ENCODE assay signal across 29 mouse cellular contexts in genomic region chrX:53752851-53753250, GRCm38 (mm10). TPM values are rescaled to one million over a fixed set of nuclear protein-coding genes. Genes with fewer than 3 reads are reported as not detected.
"Had no signal": no experiment of that assay in that cellular context is flagged by ENCODE, and none has a peak within 500 bp of the region (broad histone marks: within the 10 kb centered on the region; RNA-seq: fewer than 3 reads in every experiment).

No protein-coding gene starts in this region.

- ATAC-seq: liver, postnatal 0 days; lung, postnatal 0 days; midbrain, embryonic 13.5 days; midbrain, embryonic 15.5 days had no signal

- H3K4me3 ChIP-seq: liver, embryonic 15.5 days; lung, embryonic 15.5 days; megakaryocyte, embryonic 14.5 days; midbrain, embryonic 13.5 days; midbrain, embryonic 15.5 days; neural tube, embryonic 13.5 days; neural tube, embryonic 15.5 days had no signal

- H3K27ac ChIP-seq: liver, embryonic 15.5 days; lung, embryonic 15.5 days; macrophage; midbrain, embryonic 13.5 days; midbrain, embryonic 15.5 days; neural tube, embryonic 13.5 days; neural tube, embryonic 15.5 days had no signal

- H3K4me1 ChIP-seq: liver, embryonic 15.5 days; lung, embryonic 15.5 days; megakaryocyte, embryonic 14.5 days; midbrain, embryonic 13.5 days; midbrain, embryonic 15.5 days; neural tube, embryonic 13.5 days; neural tube, embryonic 15.5 days had no signal

- DNase-seq: liver, postnatal 0 days; lung, adult 2 months; lung, postnatal 14 days; lung, postnatal 36 days; retina, postnatal 1 day; right cerebral cortex, adult 18-20 months; right cerebral cortex, postnatal 25 days; right cerebral cortex, postnatal 4 days; spleen, adult 18-20 months; thymus, adult 18-20 months; thymus, postnatal 14 days; thymus, postnatal 36 days had no signal

RNA-seq across cellular contexts. Expression of gene 1700013H16Rik, which starts 4.8 kb away (rescaled TPM):
- total RNA-seq: midbrain, postnatal 0 days; monocyte, adult 5-6 weeks had no signal
- polyA plus RNA-seq: liver, embryonic 15.5 days; liver, postnatal 0 days; lung, adult 2 months; lung, embryonic 15.5 days; lung, postnatal 0 days; macrophage; midbrain, embryonic 13.5 days; midbrain, embryonic 15.5 days; midbrain, postnatal 0 days; neural tube, embryonic 11.5 days; neural tube, embryonic 13.5 days; neural tube, embryonic 15.5 days; small intestine, adult 2 months; stomach, embryonic 14.5 days; stomach, embryonic 16.5 days; thymus, postnatal 0 days had no signal

RNA-seq across cellular contexts. Expression of gene Zfp36l3, which starts 23.3 kb away (rescaled TPM):
- total RNA-seq: midbrain, postnatal 0 days; monocyte, adult 5-6 weeks had no signal
- polyA plus RNA-seq: liver, embryonic 15.5 days; liver, postnatal 0 days; lung, embryonic 15.5 days; lung, postnatal 0 days; macrophage; midbrain, embryonic 11.5 days; midbrain, embryonic 13.5 days; midbrain, embryonic 15.5 days; midbrain, postnatal 0 days; neural tube, embryonic 11.5 days; neural tube, embryonic 13.5 days; neural tube, embryonic 15.5 days; small intestine, adult 2 months; stomach, embryonic 14.5 days; stomach, embryonic 16.5 days; thymus, postnatal 0 days had no signal

RNA-seq across cellular contexts. Expression of gene 4930502E18Rik, which starts 28.2 kb away (rescaled TPM):
- total RNA-seq: midbrain, postnatal 0 days; monocyte, adult 5-6 weeks had no signal
- polyA plus RNA-seq: lung, adult 2 months; lung, postnatal 0 days; macrophage; small intestine, adult 2 months; thymus, postnatal 0 days had no signal
